Mouse (Mus musculus): ENCODE results near the gene Osbpl11. TPM values are rescaled to one million over a fixed set of nuclear protein-coding genes. Genes with fewer than 3 reads are reported as not detected.

Gene Osbpl11
- total and polyA plus RNA-seq, 2 experiments from 2014 or later = 10.4 to 20.3 TPM

DNA sequence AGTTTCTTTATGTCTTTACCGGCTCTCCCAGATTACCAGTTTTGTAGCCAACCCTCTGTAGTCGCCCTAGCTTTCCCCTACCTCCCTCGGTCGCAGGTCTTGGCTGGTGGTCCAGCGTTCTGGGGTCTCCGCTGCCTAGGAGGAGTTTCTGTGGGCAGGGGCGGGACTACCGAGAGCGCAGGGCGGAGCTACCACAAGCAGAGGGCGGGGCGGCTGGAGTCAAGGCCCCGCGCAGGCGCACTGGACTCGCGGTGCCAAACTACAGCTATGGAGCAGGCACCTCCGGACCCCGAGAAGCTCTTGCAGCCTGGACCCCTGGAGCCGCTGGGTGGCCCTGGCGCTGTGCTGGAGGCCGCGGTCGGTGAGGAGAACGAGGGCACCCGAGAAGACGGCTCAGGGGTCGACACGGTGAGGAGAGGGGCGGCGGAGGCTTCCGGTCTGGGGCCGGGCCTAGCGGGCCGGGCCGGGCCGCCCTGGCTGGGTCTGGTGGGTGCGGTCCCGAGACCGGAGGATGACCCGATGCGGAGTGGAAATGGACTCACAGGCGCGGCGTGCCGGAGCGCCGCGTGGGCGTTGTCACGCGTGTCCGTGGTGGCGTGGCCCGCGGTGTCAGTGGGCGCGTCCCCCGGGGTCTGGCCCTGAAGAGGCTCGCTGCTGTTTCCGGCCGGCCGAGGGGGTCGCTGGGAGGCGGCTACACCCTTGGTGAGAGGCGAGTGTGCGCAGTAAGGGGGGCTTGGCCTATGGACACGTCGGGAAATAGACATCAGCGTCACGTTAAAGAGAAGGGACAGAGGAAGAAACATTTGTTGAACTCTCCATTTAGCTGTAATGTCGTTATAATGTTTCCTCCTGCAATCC is 66.6 kb downstream of the Osbpl11 start, which contains the start of gene Snx4:
TSS of gene Snx4 (plus strand) at position 249 of the 858 bp plus-strand sequence.
- H3K9ac ChIP-seq (replicated peaks; ENCODE audit: low read depth, low read length) = peak within 1 kb of the TSS; percentile 97
- H3K27me3 ChIP-seq (ENCODE audit: control insufficient read depth, insufficient read depth, low read length) = no peaks in the 10 kb centered on the region
- H3K4me2 ChIP-seq (ENCODE audit: low read depth, low read length) = peak within 1 kb of the TSS; percentile 72
- ATAC-seq (ENCODE audit: insufficient read depth, low read depth) (peak; percentile 95), DNase-seq (ENCODE audit: low spot score) (peak; percentile 92)
- under 1% methylated on average over 64 of the region's 72 CpGs for WGBS
- H3K27ac ChIP-seq (ENCODE audit: low read depth) = peak within 1 kb of the TSS; percentile 88
- H3K4me1 ChIP-seq (ENCODE audit: control insufficient read depth, insufficient read depth) = peaks cover 26% of the 10 kb centered on the region
- no peak for TF ChIP-seq CTCF (IDR thresholded peaks at IDR 0.05; ENCODE audit: low read depth)
- no peak for TF ChIP-seq EP300 (IDR thresholded peaks at IDR 0.05; ENCODE audit: low read depth)
- no peaks in the 10 kb centered on the region for H3K9me3 ChIP-seq (replicated peaks; ENCODE audit: control insufficient read depth, low read length)
- no peaks in the 10 kb centered on the region for H3K36me3 ChIP-seq (replicated peaks; ENCODE audit: control insufficient read depth, insufficient read depth, low read length)
- peak within 1 kb of the TSS; percentile 96 for H3K4me3 ChIP-seq (ENCODE audit: low read depth, low read length)

GRCm38 (mm10) chr16:33255601-33256000 is 70.7 kb downstream of the Osbpl11 start:
- H3K27ac ChIP-seq (ENCODE audit: low read depth) = no peak overlapping the region
- H3K4me1 ChIP-seq (ENCODE audit: control insufficient read depth, insufficient read depth) = peaks cover 29% of the 10 kb centered on the region
- H3K9me3 ChIP-seq (replicated peaks; ENCODE audit: control insufficient read depth, low read length) = no peaks in the 10 kb centered on the region
- H3K4me2 ChIP-seq (ENCODE audit: low read depth, low read length) = no peak overlapping the region
- TF ChIP-seq CTCF (IDR thresholded peaks at IDR 0.05; ENCODE audit: low read depth) (no peak), EP300 (IDR thresholded peaks at IDR 0.05; ENCODE audit: low read depth) (no peak)
- ATAC-seq (ENCODE audit: insufficient read depth, low read depth) (no peak), DNase-seq (ENCODE audit: low spot score) (peak; percentile 35)
- H3K27me3 ChIP-seq (ENCODE audit: control insufficient read depth, insufficient read depth, low read length) = no peaks in the 10 kb centered on the region
- H3K4me3 ChIP-seq (ENCODE audit: low read depth, low read length) = no peak overlapping the region
- WGBS = 63% methylated on average over 7 of the region's 7 CpGs
- H3K36me3 ChIP-seq (replicated peaks; ENCODE audit: control insufficient read depth, insufficient read depth, low read length) = no peaks in the 10 kb centered on the region
- no peak overlapping the region for H3K9ac ChIP-seq (replicated peaks; ENCODE audit: low read depth, low read length)

GRCm38 (mm10) chr16:33258530-33258929 is 73.7 kb downstream of the Osbpl11 start:
- H3K36me3 ChIP-seq (replicated peaks; ENCODE audit: control insufficient read depth, insufficient read depth, low read length) = no peaks in the 10 kb centered on the region
- WGBS = 23% methylated on average over 2 of the region's 2 CpGs
- peaks cover 37% of the 10 kb centered on the region for H3K4me1 ChIP-seq (ENCODE audit: control insufficient read depth, insufficient read depth)
- ATAC-seq (ENCODE audit: insufficient read depth, low read depth) = no peak
- H3K9ac ChIP-seq (replicated peaks; ENCODE audit: low read depth, low read length) = no peak overlapping the region
- TF ChIP-seq CTCF (IDR thresholded peaks at IDR 0.05; ENCODE audit: low read depth) (no peak), EP300 (IDR thresholded peaks at IDR 0.05; ENCODE audit: low read depth) (no peak)
- no peak overlapping the region for H3K4me2 ChIP-seq (ENCODE audit: low read depth, low read length)
- H3K27ac ChIP-seq (ENCODE audit: low read depth) = no peak overlapping the region
- H3K4me3 ChIP-seq (ENCODE audit: low read depth, low read length) = no peak overlapping the region
- no peaks in the 10 kb centered on the region for H3K27me3 ChIP-seq (ENCODE audit: control insufficient read depth, insufficient read depth, low read length)
- DNase-seq (ENCODE audit: low spot score) = no peak
- H3K9me3 ChIP-seq (replicated peaks; ENCODE audit: control insufficient read depth, low read length) = no peaks in the 10 kb centered on the region

GRCm38 (mm10) chr16:33259824-33260223 is 75.0 kb downstream of the Osbpl11 start:
- peaks cover 37% of the 10 kb centered on the region for H3K4me1 ChIP-seq (ENCODE audit: control insufficient read depth, insufficient read depth)
- H3K27ac ChIP-seq (ENCODE audit: low read depth) = 0 out of 2 replicates have a peak overlapping the region, but pooled peaks have one; percentile 64
- H3K9ac ChIP-seq (replicated peaks; ENCODE audit: low read depth, low read length) = no peak overlapping the region
- H3K9me3 ChIP-seq (replicated peaks; ENCODE audit: control insufficient read depth, low read length) = no peaks in the 10 kb centered on the region
- no peak for DNase-seq (ENCODE audit: low spot score)
- ATAC-seq (ENCODE audit: insufficient read depth, low read depth) = no peak
- no peaks in the 10 kb centered on the region for H3K27me3 ChIP-seq (ENCODE audit: control insufficient read depth, insufficient read depth, low read length)
- H3K4me3 ChIP-seq (ENCODE audit: low read depth, low read length) = no peak overlapping the region
- no peak for TF ChIP-seq EP300 (IDR thresholded peaks at IDR 0.05; ENCODE audit: low read depth)
- TF ChIP-seq CTCF (IDR thresholded peaks at IDR 0.05; ENCODE audit: low read depth) = no peak
- peaks cover 7% of the 10 kb centered on the region for H3K36me3 ChIP-seq (replicated peaks; ENCODE audit: control insufficient read depth, insufficient read depth, low read length)
- WGBS = 75% methylated on average over 3 of the region's 3 CpGs
- no peak overlapping the region for H3K4me2 ChIP-seq (ENCODE audit: low read depth, low read length)

GRCm38 (mm10) chr16:33260825-33261224 is 76.0 kb downstream of the Osbpl11 start:
- peaks cover 18% of the 10 kb centered on the region for H3K36me3 ChIP-seq (replicated peaks; ENCODE audit: control insufficient read depth, insufficient read depth, low read length)
- TF ChIP-seq CTCF (IDR thresholded peaks at IDR 0.05; ENCODE audit: low read depth) = no peak
- H3K9me3 ChIP-seq (replicated peaks; ENCODE audit: control insufficient read depth, low read length) = no peaks in the 10 kb centered on the region
- H3K4me1 ChIP-seq (ENCODE audit: control insufficient read depth, insufficient read depth) = peaks cover 29% of the 10 kb centered on the region
- H3K27me3 ChIP-seq (ENCODE audit: control insufficient read depth, insufficient read depth, low read length) = no peaks in the 10 kb centered on the region
- peak overlapping the region; percentile 64 for H3K27ac ChIP-seq (ENCODE audit: low read depth)
- ATAC-seq (ENCODE audit: insufficient read depth, low read depth) (no peak), DNase-seq (ENCODE audit: low spot score) (peak; percentile 19)
- 9% methylated on average over 8 of the region's 8 CpGs for WGBS
- no peak overlapping the region for H3K9ac ChIP-seq (replicated peaks; ENCODE audit: low read depth, low read length)
- H3K4me3 ChIP-seq (ENCODE audit: low read depth, low read length) = no peak overlapping the region
- peak overlapping the region; percentile 37 for H3K4me2 ChIP-seq (ENCODE audit: low read depth, low read length)
